Mouse (Mus musculus): ENCODE measurements around the gene Pcgf2. TPM values are rescaled to one million over a fixed set of nuclear protein-coding genes. Genes with fewer than 3 reads are reported as not detected.
A peak's percentile ranks its signal among the peaks of the same experiment; 100 is the strongest.

The Pcgf2 gene
- polyA plus RNA-seq (2014; fragmentation: Nextera tagmentation; extraction: Ambion mirVana), result 18.0 and 21.8 TPM in 2 replicates

GRCm38 (mm10) chr11:97700003-97700745 lies at the start of gene Pcgf2:
Pcgf2 (minus strand) TSS chr11:97700497.
- Histone ChIP-seq H3K4me3 (ENCODE audit: low read depth, low read length) (peak within 1 kb of the TSS; percentile 87), H3K4me1 (ENCODE audit: control insufficient read depth, insufficient read depth, low read length) (peaks cover 18% of the 10 kb centered on the region), H3K27ac (replicated peaks; ENCODE audit: low read depth, low read length) (peak within 1 kb of the TSS; percentile 97), H3K36me3 (replicated peaks; ENCODE audit: control insufficient read depth, insufficient read depth, low read depth, low read length) (no peaks in the 10 kb centered on the region; the same call in 1 of the 2 replicates), H3K4me2 (ENCODE audit: low read depth, low read length) (peak within 1 kb of the TSS; percentile 94), H3K9me3 (replicated peaks; ENCODE audit: control insufficient read depth, low read length) (no peaks in the 10 kb centered on the region), H3K9ac (replicated peaks; ENCODE audit: low read length) (peak within 1 kb of the TSS; percentile 87), H3K27me3 (ENCODE audit: control insufficient read depth, insufficient read depth, low read length) (no peaks in the 10 kb centered on the region)
- under 1% methylated on average over 85 of the region's 85 CpGs for WGBS
- 0 out of 2 replicates have a peak, but pooled peaks have one; percentile 0 for ATAC-seq (replicated peaks; ENCODE audit: insufficient number of reproducible peaks, low FRiP score, low TSS enrichment, low read depth)
- peak; percentile 77 for DNase-seq (ENCODE audit: low spot score)

DNA sequence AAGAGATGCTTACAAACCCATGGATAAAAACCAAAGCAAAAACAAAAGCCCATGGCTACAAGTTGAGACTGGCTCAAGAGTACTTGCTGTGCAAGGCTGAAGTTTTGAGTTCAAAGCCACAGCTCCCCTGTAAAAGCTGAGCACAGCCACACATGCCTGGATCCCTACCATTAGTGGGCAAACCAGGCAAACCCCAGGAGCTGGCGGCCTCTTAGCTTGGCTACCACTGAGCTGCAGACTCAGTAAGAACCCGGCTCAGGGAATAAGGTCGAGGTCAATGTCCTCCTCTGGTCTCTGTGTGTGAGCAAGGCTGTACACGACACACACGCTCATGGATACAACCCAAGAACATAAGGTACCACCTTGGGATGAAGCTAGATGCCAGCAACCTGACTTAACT lies 48.2 kb upstream of the Pcgf2 start:
- no peaks in the 10 kb centered on the region; the same call in 1 of the 2 replicates for H3K4me1 ChIP-seq (ENCODE audit: control insufficient read depth, insufficient read depth, low read length)
- no peak overlapping the region for H3K27ac ChIP-seq (replicated peaks; ENCODE audit: low read depth, low read length)
- DNase-seq (ENCODE audit: low spot score), result no peak
- no peaks in the 10 kb centered on the region for H3K27me3 ChIP-seq (ENCODE audit: control insufficient read depth, insufficient read depth, low read length)
- H3K4me2 ChIP-seq (ENCODE audit: low read depth, low read length), result no peak overlapping the region
- ATAC-seq (replicated peaks; ENCODE audit: insufficient number of reproducible peaks, low FRiP score, low TSS enrichment, low read depth), result no peak
- H3K4me3 ChIP-seq (ENCODE audit: low read depth, low read length), result no peak overlapping the region
- peaks cover 7% of the 10 kb centered on the region for H3K36me3 ChIP-seq (replicated peaks; ENCODE audit: control insufficient read depth, insufficient read depth, low read depth, low read length)
- 88% methylated on average over 5 of the region's 5 CpGs for WGBS
- no peaks in the 10 kb centered on the region for H3K9me3 ChIP-seq (replicated peaks; ENCODE audit: control insufficient read depth, low read length)
- H3K9ac ChIP-seq (replicated peaks; ENCODE audit: low read length), result no peak overlapping the region

- H3K36me3 ChIP-seq (replicated peaks; ENCODE audit: control insufficient read depth, insufficient read depth, low read depth, low read length), result peaks cover 6% of the 10 kb centered on the region
- DNase-seq (ENCODE audit: low spot score), result no peak
Observed at GRCm38 (mm10) chr11:97747773-97748172, 47.5 kb upstream of the Pcgf2 start.

GRCm38 (mm10) chr11:97745331-97745721 lies 45.0 kb upstream of the Pcgf2 start:
- Histone ChIP-seq H3K9ac (replicated peaks; ENCODE audit: low read length) (no peak overlapping the region; the same call in 1 of the 2 replicates), H3K27me3 (ENCODE audit: control insufficient read depth, insufficient read depth, low read length) (no peaks in the 10 kb centered on the region), H3K4me1 (ENCODE audit: control insufficient read depth, insufficient read depth, low read length) (no peaks in the 10 kb centered on the region; the same call in 1 of the 2 replicates), H3K27ac (replicated peaks; ENCODE audit: low read depth, low read length) (no peak overlapping the region), H3K4me2 (ENCODE audit: low read depth, low read length) (peak overlapping the region; percentile 34), H3K4me3 (ENCODE audit: low read depth, low read length) (peak overlapping the region; percentile 85), H3K36me3 (replicated peaks; ENCODE audit: control insufficient read depth, insufficient read depth, low read depth, low read length) (no peaks in the 10 kb centered on the region; the same call in 1 of the 2 replicates), H3K9me3 (replicated peaks; ENCODE audit: control insufficient read depth, low read length) (no peaks in the 10 kb centered on the region)
- no peak for ATAC-seq (replicated peaks; ENCODE audit: insufficient number of reproducible peaks, low FRiP score, low TSS enrichment, low read depth)
- WGBS, result 11% methylated on average over 13 of the region's 13 CpGs
- DNase-seq (ENCODE audit: low spot score), result no peak

More at GRCm38 (mm10) chr11:97747773-97748172, 47.5 kb upstream of the Pcgf2 start:
- Histone ChIP-seq H3K9ac (replicated peaks; ENCODE audit: low read length) (no peak overlapping the region), H3K9me3 (replicated peaks; ENCODE audit: control insufficient read depth, low read length) (no peaks in the 10 kb centered on the region), H3K27ac (replicated peaks; ENCODE audit: low read depth, low read length) (no peak overlapping the region), H3K4me3 (ENCODE audit: low read depth, low read length) (no peak overlapping the region), H3K27me3 (ENCODE audit: control insufficient read depth, insufficient read depth, low read length) (no peaks in the 10 kb centered on the region), H3K4me1 (ENCODE audit: control insufficient read depth, insufficient read depth, low read length) (no peaks in the 10 kb centered on the region; the same call in 1 of the 2 replicates), H3K4me2 (ENCODE audit: low read depth, low read length) (no peak overlapping the region)
- 91% methylated on average over 8 of the region's 8 CpGs for WGBS
- ATAC-seq (replicated peaks; ENCODE audit: insufficient number of reproducible peaks, low FRiP score, low TSS enrichment, low read depth), result no peak

GRCm38 (mm10) chr11:97744718-97745330 lies 44.5 kb upstream of the Pcgf2 start:
- Histone ChIP-seq H3K4me3 (ENCODE audit: low read depth, low read length) (peak overlapping the region; percentile 85), H3K36me3 (replicated peaks; ENCODE audit: control insufficient read depth, insufficient read depth, low read depth, low read length) (no peaks in the 10 kb centered on the region; the same call in 1 of the 2 replicates), H3K4me1 (ENCODE audit: control insufficient read depth, insufficient read depth, low read length) (no peaks in the 10 kb centered on the region; the same call in 1 of the 2 replicates), H3K4me2 (ENCODE audit: low read depth, low read length) (peak overlapping the region; percentile 69), H3K9me3 (replicated peaks; ENCODE audit: control insufficient read depth, low read length) (no peaks in the 10 kb centered on the region), H3K27me3 (ENCODE audit: control insufficient read depth, insufficient read depth, low read length) (no peaks in the 10 kb centered on the region), H3K27ac (replicated peaks; ENCODE audit: low read depth, low read length) (peak overlapping the region; percentile 80), H3K9ac (replicated peaks; ENCODE audit: low read length) (peak overlapping the region; percentile 86)
- DNase-seq (ENCODE audit: low spot score), result peak; percentile 99
- peak; percentile 95 for ATAC-seq (replicated peaks; ENCODE audit: insufficient number of reproducible peaks, low FRiP score, low TSS enrichment, low read depth)
- WGBS, result under 1% methylated on average over 28 of the region's 57 CpGs

DNA sequence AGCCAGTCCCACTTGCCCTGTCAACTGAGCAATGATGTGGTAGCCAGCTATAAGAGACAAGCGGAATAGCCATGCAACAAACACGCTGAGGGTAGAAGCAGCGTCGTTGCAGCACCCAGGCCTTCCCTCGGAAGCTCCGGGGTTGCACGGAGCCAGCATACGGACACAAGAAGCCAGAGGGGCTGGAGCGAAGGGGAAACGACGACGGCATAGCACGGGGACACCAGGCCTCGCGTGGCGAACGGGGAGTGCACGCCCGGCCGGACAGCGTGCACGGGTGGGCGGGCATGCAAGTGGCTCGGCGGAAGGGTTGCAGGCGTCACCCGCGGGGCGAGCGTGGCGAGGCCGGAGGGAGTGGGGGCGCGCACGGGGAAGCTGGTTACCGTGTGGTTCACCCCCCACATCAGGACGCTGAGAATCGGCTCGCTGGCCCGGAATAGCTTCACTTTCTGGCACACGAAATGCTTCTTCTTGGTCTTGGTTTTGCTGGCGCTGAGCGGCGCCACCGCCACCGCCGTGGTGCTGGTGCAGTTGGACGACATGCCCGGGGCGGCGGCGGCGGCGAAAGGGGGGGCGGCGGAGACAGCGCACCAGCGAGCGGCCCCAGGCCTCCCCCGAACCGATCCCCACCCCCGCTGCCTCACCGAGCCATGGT lies 43.9 kb upstream of the Pcgf2 start, which contains the start of gene Pip4k2b:
Gene Pip4k2b (minus strand): TSS at position 642 of the 655 bp plus-strand sequence.
- under 1% methylated on average over 61 of the region's 63 CpGs for WGBS

GRCm38 (mm10) chr11:97743423-97743822 lies 43.1 kb upstream of the Pcgf2 start:
- no peak for ATAC-seq (replicated peaks; ENCODE audit: insufficient number of reproducible peaks, low FRiP score, low TSS enrichment, low read depth)
- no peak overlapping the region for H3K27ac ChIP-seq (replicated peaks; ENCODE audit: low read depth, low read length)
- 46% methylated on average over 9 of the region's 9 CpGs for WGBS

More for the DNA sequence above, 43.9 kb upstream of the Pcgf2 start, which contains the start of gene Pip4k2b:
- no peaks in the 10 kb centered on the region; the same call in 1 of the 2 replicates for H3K36me3 ChIP-seq (replicated peaks; ENCODE audit: control insufficient read depth, insufficient read depth, low read depth, low read length)
- ATAC-seq (replicated peaks; ENCODE audit: insufficient number of reproducible peaks, low FRiP score, low TSS enrichment, low read depth) (peak; percentile 76), DNase-seq (ENCODE audit: low spot score) (peak; percentile 51)
- peak within 1 kb of the TSS; percentile 85 for H3K4me3 ChIP-seq (ENCODE audit: low read depth, low read length)
- peak within 1 kb of the TSS; percentile 80 for H3K27ac ChIP-seq (replicated peaks; ENCODE audit: low read depth, low read length)
- H3K4me1 ChIP-seq (ENCODE audit: control insufficient read depth, insufficient read depth, low read length), result no peaks in the 10 kb centered on the region; the same call in 1 of the 2 replicates
- peak within 1 kb of the TSS; percentile 69 for H3K4me2 ChIP-seq (ENCODE audit: low read depth, low read length)
- H3K27me3 ChIP-seq (ENCODE audit: control insufficient read depth, insufficient read depth, low read length), result no peaks in the 10 kb centered on the region
- H3K9ac ChIP-seq (replicated peaks; ENCODE audit: low read length), result peak within 1 kb of the TSS; percentile 86
- H3K9me3 ChIP-seq (replicated peaks; ENCODE audit: control insufficient read depth, low read length), result no peaks in the 10 kb centered on the region

More at GRCm38 (mm10) chr11:97743423-97743822, 43.1 kb upstream of the Pcgf2 start:
- no peak for DNase-seq (ENCODE audit: low spot score)
- H3K9me3 ChIP-seq (replicated peaks; ENCODE audit: control insufficient read depth, low read length), result no peaks in the 10 kb centered on the region; the same call in 1 of the 2 replicates
- no peaks in the 10 kb centered on the region; the same call in 1 of the 2 replicates for H3K4me1 ChIP-seq (ENCODE audit: control insufficient read depth, insufficient read depth, low read length)
- peak overlapping the region; percentile 85 for H3K4me3 ChIP-seq (ENCODE audit: low read depth, low read length)
- no peaks in the 10 kb centered on the region; the same call in 1 of the 2 replicates for H3K36me3 ChIP-seq (replicated peaks; ENCODE audit: control insufficient read depth, insufficient read depth, low read depth, low read length)
- H3K9ac ChIP-seq (replicated peaks; ENCODE audit: low read length), result peak overlapping the region; percentile 84
- peak overlapping the region; percentile 69 for H3K4me2 ChIP-seq (ENCODE audit: low read depth, low read length)
- H3K27me3 ChIP-seq (ENCODE audit: control insufficient read depth, insufficient read depth, low read length), result no peaks in the 10 kb centered on the region

All from embryonic facial prominence, embryonic 11.5 days (tissue).